In the genomic region with DNA sequence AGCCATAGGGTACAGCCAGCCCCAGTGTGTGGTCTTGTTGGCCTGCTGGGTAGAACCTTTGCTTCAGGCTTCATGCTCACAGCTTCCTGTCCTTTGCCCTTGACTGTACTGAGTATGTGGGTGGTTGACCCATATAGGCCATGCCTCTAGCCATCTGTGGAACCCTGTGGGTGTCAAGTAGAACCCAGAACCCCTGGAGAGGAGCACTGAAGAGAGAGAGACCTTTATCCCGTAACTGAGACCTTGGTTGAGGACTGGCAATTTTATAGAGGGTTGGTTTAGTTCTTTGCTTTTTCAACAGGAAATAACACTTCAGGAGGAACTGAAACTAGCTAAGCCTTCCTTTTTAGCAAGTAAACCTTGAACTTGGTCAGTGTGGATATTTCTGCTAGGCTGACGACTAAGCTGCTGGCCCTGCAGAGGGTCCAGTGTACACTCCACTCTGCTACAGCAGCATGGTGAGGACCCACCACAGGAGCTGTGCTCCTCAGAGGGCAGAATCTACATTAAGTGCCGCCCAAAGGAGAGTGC, we compare ENCODE assay signal across 17 mouse cellular contexts. TPM values are rescaled to one million over a fixed set of nuclear protein-coding genes. Genes with fewer than 3 reads are reported as not detected.
A peak's percentile ranks its signal among the peaks of the same experiment; 100 is the strongest.
DNase-seq lines count a peak whose midpoint lies in the region; ATAC-seq and TF ChIP-seq lines count a peak whose summit lies in the region.
"Had no signal": no experiment of that assay in that cellular context is flagged by ENCODE, and none has a peak within 500 bp of the region (broad histone marks: within the 10 kb centered on the region; RNA-seq: fewer than 3 reads in every experiment).

No protein-coding gene starts in this region.

- H3K36me3 ChIP-seq in CH12.LX (replicated peaks in 1 of 2; ENCODE audit: control insufficient read depth in 1 of 2, insufficient read depth in 1 of 2, low read length in 1 of 2) = peaks cover 61 to 96% of the 10 kb centered on the region in 2 experiments
- no peaks in the 10 kb centered on the region; the same call in none of the 2 replicates for H3K36me3 ChIP-seq in liver, embryonic 14.5 days (replicated peaks; ENCODE audit: control insufficient read depth, insufficient read depth, low read depth)
- peaks cover 5% of the 10 kb centered on the region; the same call in 1 of the 2 replicates for H3K36me3 ChIP-seq in hindbrain, embryonic 11.5 days (ENCODE audit: control insufficient read depth, insufficient read depth, low read length)
- peaks cover 38% of the 10 kb centered on the region for H3K36me3 ChIP-seq in intestine, embryonic 15.5 days

- no peaks in the 10 kb centered on the region for H3K27me3 ChIP-seq in CH12.LX (replicated peaks)
- no peaks in the 10 kb centered on the region for H3K27me3 ChIP-seq in liver, embryonic 14.5 days (ENCODE audit: control insufficient read depth, insufficient read depth, low read length)
- no peaks in the 10 kb centered on the region for H3K27me3 ChIP-seq in hindbrain, embryonic 11.5 days (ENCODE audit: control insufficient read depth, insufficient read depth, low read length)
- no peaks in the 10 kb centered on the region for H3K27me3 ChIP-seq in intestine, embryonic 15.5 days (replicated peaks)
- H3K27me3 ChIP-seq: heart, embryonic 12.5 days; hindbrain, embryonic 12.5 days; lung, embryonic 15.5 days; midbrain, embryonic 12.5 days; stomach, embryonic 15.5 days had no signal

- no peaks in the 10 kb centered on the region for H3K9me3 ChIP-seq in CH12.LX (replicated peaks; ENCODE audit: low read length)
- H3K9me3 ChIP-seq in liver, embryonic 14.5 days (ENCODE audit: control insufficient read depth, low read length) = no peaks in the 10 kb centered on the region
- H3K9me3 ChIP-seq in hindbrain, embryonic 11.5 days (ENCODE audit: control insufficient read depth, low read length) = no peaks in the 10 kb centered on the region
- H3K9me3 ChIP-seq in intestine, embryonic 15.5 days = no peaks in the 10 kb centered on the region
- H3K9me3 ChIP-seq: G1E; heart, embryonic 12.5 days; hindbrain, embryonic 12.5 days; lung, embryonic 15.5 days; midbrain, embryonic 12.5 days; stomach, embryonic 15.5 days had no signal

- no peak for DNase-seq in gastrocnemius, adult 2 months
- no peak for DNase-seq in gastrocnemius, postnatal 14 days
- peak; percentile 54 for DNase-seq in CH12.LX (ENCODE audit: extremely low read depth)
- no peak for DNase-seq in liver, embryonic 14.5 days (ENCODE audit: low read depth in 3 of 3, low spot score in 3 of 3)
- DNase-seq in spleen, adult 18-20 months = peak; percentile 39 to 55
- DNase-seq in hindbrain, embryonic 11.5 days (ENCODE audit: low spot score) = no peak
- DNase-seq in retina, postnatal 1 day = no peak
- DNase-seq: adrenal gland, postnatal 36 days; cerebellum, adult 2 months; kidney, adult 2 months had no signal

- 0 out of 2 replicates have a peak, but pooled peaks have one; percentile 11 for ATAC-seq in liver, embryonic 14.5 days (ENCODE audit: insufficient read depth)
- no peak for ATAC-seq in hindbrain, embryonic 11.5 days (ENCODE audit: low FRiP score)
- ATAC-seq in intestine, embryonic 15.5 days = no peak

- TF ChIP-seq EP300 in CH12.LX (IDR thresholded peaks at IDR 0.05; ENCODE audit: low read length) = peak; percentile 89
- TF ChIP-seq EP300 in liver, embryonic 14.5 days (IDR thresholded peaks at IDR 0.05; ENCODE audit: low read depth) = no peak

- no peak for TF ChIP-seq CTCF in gastrocnemius, adult 2 months (IDR thresholded peaks at IDR 0.05)
- no peak for TF ChIP-seq CTCF in CH12.LX (conservative IDR thresholded peaks at IDR 0.05 in 1 of 2, IDR thresholded peaks at IDR 0.05 in 1 of 2; ENCODE audit: low read depth in 2 of 2, low read length in 2 of 2)
- no peak for TF ChIP-seq CTCF in liver, embryonic 14.5 days (IDR thresholded peaks at IDR 0.05; ENCODE audit: low read depth)

- H3K27ac ChIP-seq in gastrocnemius, adult 2 months = peak overlapping the region; percentile 48; the same call in 1 of the 2 replicates
- peak overlapping the region; percentile 83 for H3K27ac ChIP-seq in CH12.LX (ENCODE audit: insufficient read depth, low read depth)
- no peak overlapping the region for H3K27ac ChIP-seq in liver, embryonic 14.5 days
- no peak overlapping the region for H3K27ac ChIP-seq in hindbrain, embryonic 11.5 days (ENCODE audit: low read depth, low read length)
- no peak overlapping the region for H3K27ac ChIP-seq in intestine, embryonic 15.5 days
- H3K27ac ChIP-seq: hindbrain, embryonic 12.5 days; lung, embryonic 15.5 days; midbrain, embryonic 12.5 days; stomach, embryonic 15.5 days had no signal

- TF ChIP-seq POLR2A in CH12.LX (IDR thresholded peaks at IDR 0.05; ENCODE audit: low read depth, low read length) = no peak

- intact Hi-C loops in gastrocnemius, adult 2 months (cut with DNase I) = no loop called here
- intact Hi-C loops in gastrocnemius, postnatal 14 days (cut with DNase I; ENCODE audit: low total_unique reads) = no loop called here

- WGBS in liver, embryonic 14.5 days (ENCODE audit: insufficient replicate concordance) = 73% methylated on average over 3 of the region's 3 CpGs
- 74% methylated on average over 3 of the region's 3 CpGs for WGBS in hindbrain, embryonic 11.5 days
- WGBS in intestine, embryonic 15.5 days = 82% methylated on average over 3 of the region's 3 CpGs

- peaks cover 24 to 42% of the 10 kb centered on the region in 2 experiments for H3K4me1 ChIP-seq in CH12.LX (ENCODE audit: control insufficient read depth in 1 of 2, insufficient read depth in 2 of 2)
- H3K4me1 ChIP-seq in liver, embryonic 14.5 days (replicated peaks; ENCODE audit: control insufficient read depth in 2 of 2, insufficient read depth in 2 of 2, low read length in 1 of 2) = no peaks in the 10 kb centered on the region
- H3K4me1 ChIP-seq in hindbrain, embryonic 11.5 days (replicated peaks; ENCODE audit: control insufficient read depth, insufficient read depth, low read length) = no peaks in the 10 kb centered on the region
- H3K4me1 ChIP-seq in intestine, embryonic 15.5 days (replicated peaks) = no peaks in the 10 kb centered on the region
- H3K4me1 ChIP-seq: heart, embryonic 12.5 days; hindbrain, embryonic 12.5 days; lung, embryonic 15.5 days; midbrain, embryonic 12.5 days; stomach, embryonic 15.5 days had no signal

- no peaks in the 10 kb centered on the region for H3K79me2 ChIP-seq in CH12.LX (replicated peaks; ENCODE audit: control insufficient read depth, extremely low read depth, insufficient read depth, poor library complexity, severe bottlenecking)

- dilution Hi-C loops in CH12.LX (cut with MboI; ENCODE audit: extremely low pct_ligation_motif_present, extremely low pct_unique_long_range_greater_than_20kb, low sequenced_read_pairs) = no loop called here

- H3K4me2 ChIP-seq in CH12.LX (ENCODE audit: insufficient read depth, low read depth, poor library complexity, severe bottlenecking) = peak overlapping the region; percentile 14
- no peak overlapping the region for H3K4me2 ChIP-seq in liver, embryonic 14.5 days (ENCODE audit: low read depth)
- no peak overlapping the region for H3K4me2 ChIP-seq in hindbrain, embryonic 11.5 days (replicated peaks; ENCODE audit: low read depth, low read length)
- no peak overlapping the region for H3K4me2 ChIP-seq in intestine, embryonic 15.5 days (replicated peaks)
- H3K4me2 ChIP-seq: heart, embryonic 12.5 days; hindbrain, embryonic 12.5 days; lung, embryonic 15.5 days; midbrain, embryonic 12.5 days; stomach, embryonic 15.5 days had no signal

- H3K4me3 ChIP-seq in gastrocnemius, adult 2 months = no peak overlapping the region
- H3K4me3 ChIP-seq in CH12.LX (replicated peaks in 1 of 3; ENCODE audit: low read depth in 2 of 3, low read length in 2 of 3, poor library complexity in 1 of 3) = peak overlapping the region in 1 of 3 experiments; percentile 5
- H3K4me3 ChIP-seq in liver, embryonic 14.5 days (ENCODE audit: insufficient read depth in 1 of 2, low read depth in 2 of 2, low read length in 2 of 2) = no peak overlapping the region
- no peak overlapping the region for H3K4me3 ChIP-seq in hindbrain, embryonic 11.5 days (ENCODE audit: low read depth, low read length)
- H3K4me3 ChIP-seq in intestine, embryonic 15.5 days (replicated peaks) = no peak overlapping the region
- H3K4me3 ChIP-seq: heart, embryonic 12.5 days; hindbrain, embryonic 12.5 days; lung, embryonic 15.5 days; midbrain, embryonic 12.5 days; stomach, embryonic 15.5 days had no signal

- H3K9ac ChIP-seq in CH12.LX (ENCODE audit: insufficient read depth, low read depth) = peak overlapping the region; percentile 42
- no peak overlapping the region for H3K9ac ChIP-seq in liver, embryonic 14.5 days (replicated peaks)
- no peak overlapping the region for H3K9ac ChIP-seq in hindbrain, embryonic 11.5 days (ENCODE audit: low read depth, low read length)
- H3K9ac ChIP-seq in intestine, embryonic 15.5 days = no peak overlapping the region
- H3K9ac ChIP-seq: heart, embryonic 12.5 days; hindbrain, embryonic 12.5 days; lung, embryonic 15.5 days; midbrain, embryonic 12.5 days; stomach, embryonic 15.5 days had no signal

- in situ Hi-C loops in CH12.LX (cut with MboI; ENCODE audit: low pct_ligation_motif_present, low pct_unique_long_range_greater_than_20kb, low sequenced_read_pairs) = loop anchor here (25.0 kb wide), 1 partner anchor 181 kb away; no protein-coding TSS in a partner anchor

- TF ChIP-seq RAD21 in CH12.LX (IDR thresholded peaks at IDR 0.05; ENCODE audit: low read depth, low read length) = no peak; the same call in 1 of the 2 replicates

TF ChIP-seq in CH12.LX, 34 proteins besides CTCF, POLR2A, EP300 and RAD21 (continues in another document):
- TF ChIP-seq BHLHE40 (IDR thresholded peaks at IDR 0.05; ENCODE audit: low read depth, low read length) (no peak), MAX (IDR thresholded peaks at IDR 0.05; ENCODE audit: low read length) (no peak), MEF2A (IDR thresholded peaks at IDR 0.05; ENCODE audit: borderline replicate concordance, low read depth, low read length) (peak; percentile 75), MAFK (IDR thresholded peaks at IDR 0.05; ENCODE audit: insufficient replicate concordance, low read length) (no peak), TBP (conservative IDR thresholded peaks at IDR 0.05; ENCODE audit: low read depth, low read length) (peak; percentile 50; the same call in 1 of the 2 replicates), MYC (IDR thresholded peaks at IDR 0.05; ENCODE audit: low read depth, low read length) (peak; percentile 64; the same call in 1 of the 2 replicates), RCOR1 (conservative IDR thresholded peaks at IDR 0.05; ENCODE audit: low read depth, low read length) (no peak), ZC3H11A (IDR thresholded peaks at IDR 0.05; ENCODE audit: low read depth, low read length) (no peak)

RNA-seq across cellular contexts. Expression of a gene that starts 44.4 kb away (rescaled TPM):
- total RNA-seq in gastrocnemius, adult 2 months (2021) = 1 to 10 TPM; 4.9 to 5.5 TPM
- total RNA-seq in gastrocnemius, postnatal 14 days (2021) = 10 to 100 TPM; 10.6 to 12.3 TPM
- total RNA-seq in CH12.LX (2012; rRNA removed) (47.0 and 47.7 TPM in 2 replicates), CH12.LX (2014; rRNA removed) (36.4 and 39.7 TPM in 2 replicates)
- polyA plus RNA-seq in CH12.LX (2012; ENCODE audit: insufficient read length, low read depth) = 42.6 and 43.2 TPM in 2 replicates
- 10.4 and 12.9 TPM in 2 replicates for polyA plus RNA-seq in liver, embryonic 14.5 days (2012; rRNA removed)
- 13.5 and 14.4 TPM in 2 replicates for polyA plus RNA-seq in liver, embryonic 14.5 days (2014; fragmentation: Nextera tagmentation; extraction: Ambion mirVana)
- 29.8 and 35.3 TPM in 2 replicates for polyA plus RNA-seq in hindbrain, embryonic 11.5 days (2014; fragmentation: Nextera tagmentation; extraction: Ambion mirVana)
- 85.8 and 86.2 TPM in 2 replicates for polyA plus RNA-seq in intestine, embryonic 15.5 days (2015; fragmentation: Nextera tagmentation; extraction: Ambion mirVana)

Comparison
In these comparisons a context has a peak if more than half of its experiments do, and no peak if none do; other contexts are left out.
1. DNase-seq: peak in CH12.LX (single experiment) and spleen, adult 18-20 months (2 of 2); none in gastrocnemius, adult 2 months (single experiment), gastrocnemius, postnatal 14 days (single experiment), liver, embryonic 14.5 days (0 of 3), hindbrain, embryonic 11.5 days (single experiment) and retina, postnatal 1 day (single experiment).
2. H3K27ac ChIP-seq: peak in gastrocnemius, adult 2 months (single experiment) and CH12.LX (single experiment); none in liver, embryonic 14.5 days (single experiment), hindbrain, embryonic 11.5 days (single experiment) and intestine, embryonic 15.5 days (single experiment).